ENCODE assay signal across 7 mouse cellular contexts in the genomic region with DNA sequence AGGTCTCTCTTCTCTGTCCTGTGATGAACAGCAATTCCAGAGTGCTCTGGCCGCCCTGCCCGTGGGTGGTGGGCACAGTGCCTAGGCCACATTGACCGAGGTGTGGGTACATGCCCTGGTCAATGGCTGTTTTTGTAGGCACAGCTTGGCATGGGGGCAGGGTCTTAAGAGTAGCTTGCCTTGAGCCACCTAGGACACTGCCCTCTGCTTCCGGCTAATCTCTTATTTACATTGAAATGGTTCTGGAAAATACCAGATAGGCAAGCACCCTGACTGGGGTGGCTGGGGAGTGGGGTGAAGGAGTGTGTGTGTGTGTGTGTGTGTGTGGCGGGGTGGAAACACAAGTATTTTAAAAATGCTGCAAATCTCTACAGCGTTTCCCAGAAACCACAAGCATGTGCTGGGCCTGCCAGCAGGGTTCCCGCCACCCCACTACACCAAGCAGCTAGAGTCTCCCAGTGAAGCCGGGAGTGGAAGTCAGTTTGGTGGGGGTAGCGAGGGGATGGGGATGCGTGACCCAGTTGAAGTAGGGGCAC. TPM values are rescaled to one million over a fixed set of nuclear protein-coding genes. Genes with fewer than 3 reads are reported as not detected.
DNase-seq lines count a peak whose midpoint lies in the region; ATAC-seq and TF ChIP-seq lines count a peak whose summit lies in the region.

No protein-coding gene starts in this region.

- H3K36me3 ChIP-seq in forebrain, embryonic 16.5 days (ENCODE audit: control insufficient read depth, insufficient read depth) = no peaks in the 10 kb centered on the region
- H3K36me3 ChIP-seq in myocyte (ENCODE audit: control insufficient read depth, insufficient read depth) = no peaks in the 10 kb centered on the region

- ATAC-seq in forebrain, embryonic 16.5 days = peak; percentile 18; the same call in 1 of the 2 replicates

- no peak overlapping the region for H3K4me2 ChIP-seq in forebrain, embryonic 16.5 days (ENCODE audit: low read length)
- H3K4me2 ChIP-seq in myocyte (ENCODE audit: low read depth) = peak overlapping the region; percentile 90

- WGBS in forebrain, embryonic 16.5 days = 61% methylated on average over 10 of the region's 10 CpGs

- peak; percentile 16 for DNase-seq in right cerebral cortex, adult 18-20 months
- no peak for DNase-seq in right cerebral cortex, postnatal 14 days
- peak; percentile 68 to 78 for DNase-seq in kidney, postnatal 4 days
- no peak for DNase-seq in thymus, postnatal 10 days (ENCODE audit: low spot score in 2 of 2)
- no peak for DNase-seq in layer of hippocampus, adult 18-20 months (ENCODE audit: low spot score in 2 of 2)

- H3K27me3 ChIP-seq in forebrain, embryonic 16.5 days (replicated peaks; ENCODE audit: control insufficient read depth, insufficient read depth, low read length) = no peaks in the 10 kb centered on the region
- no peaks in the 10 kb centered on the region for H3K27me3 ChIP-seq in myocyte (ENCODE audit: control insufficient read depth, insufficient read depth, insufficient read length)

- H3K79me2 ChIP-seq in myocyte (ENCODE audit: control insufficient read depth, insufficient read depth) = peaks cover 4% of the 10 kb centered on the region

- TF ChIP-seq POLR2A in myocyte (IDR thresholded peaks at IDR 0.05; ENCODE audit: insufficient read length, low read depth) = no peak

- no peak overlapping the region for H3K27ac ChIP-seq in forebrain, embryonic 16.5 days (ENCODE audit: low read length)

- H3K9ac ChIP-seq in forebrain, embryonic 16.5 days (replicated peaks; ENCODE audit: low read depth, low read length) = no peak overlapping the region

- H3K9me3 ChIP-seq in forebrain, embryonic 16.5 days (ENCODE audit: control insufficient read depth, low read length) = no peaks in the 10 kb centered on the region

- no peak overlapping the region for H3ac ChIP-seq in myocyte (ENCODE audit: control insufficient read depth, insufficient read length)

- peaks cover 33% of the 10 kb centered on the region for H3K4me1 ChIP-seq in forebrain, embryonic 16.5 days (replicated peaks; ENCODE audit: control insufficient read depth, insufficient read depth, low read length)

- H3K4me3 ChIP-seq in forebrain, embryonic 16.5 days (replicated peaks; ENCODE audit: low read length) = no peak overlapping the region
- H3K4me3 ChIP-seq in myocyte = peak overlapping the region; percentile 6

TF ChIP-seq in myocyte, 11 proteins besides CTCF, POLR2A, EP300 and RAD21:
- TF ChIP-seq SRF (IDR thresholded peaks at IDR 0.05; ENCODE audit: control insufficient read depth, insufficient read length, low read depth) (no peak), TCF3 (IDR thresholded peaks at IDR 0.05; ENCODE audit: insufficient read length, low read depth) (no peak), USF1 (IDR thresholded peaks at IDR 0.05; ENCODE audit: low read depth) (no peak), MAX (IDR thresholded peaks at IDR 0.05; ENCODE audit: low read depth) (no peak), TCF12 (IDR thresholded peaks at IDR 0.05; ENCODE audit: insufficient read depth, poor library complexity, severe bottlenecking) (no peak), REST (IDR thresholded peaks at IDR 0.05; ENCODE audit: insufficient read depth, insufficient read length) (no peak), CEBPB (IDR thresholded peaks at IDR 0.05; ENCODE audit: insufficient read depth, poor library complexity, severe bottlenecking) (no peak), E2F4 (IDR thresholded peaks at IDR 0.05; ENCODE audit: insufficient read depth) (no peak), MYOG (IDR thresholded peaks at IDR 0.05; ENCODE audit: control insufficient read depth in 1 of 3, insufficient read depth in 1 of 3, insufficient read length in 2 of 3, low read depth in 2 of 3) (peak in 1 of 3 experiments; percentile 31), MYOD1 (IDR thresholded peaks at IDR 0.05; ENCODE audit: control insufficient read depth in 1 of 3, insufficient read length in 2 of 3, low read depth in 2 of 3) (peak in 1 of 3 experiments; percentile 41), POLR2AphosphoS2 (IDR thresholded peaks at IDR 0.05; ENCODE audit: insufficient read length, low read depth) (no peak)

RNA-seq across cellular contexts. Expression of a gene that starts 4.3 kb away (rescaled TPM):
- 0.99 and 3.3 TPM in 2 replicates for polyA plus RNA-seq in forebrain, embryonic 16.5 days (2015; fragmentation: Nextera tagmentation; extraction: Ambion mirVana)
- 0.07 TPM for polyA plus RNA-seq in myocyte (2012; fragmentation: generic; extraction: Trizol)
- total RNA-seq in layer of hippocampus, adult 18-20 months (2021) = not detected

RNA-seq across cellular contexts. Expression of a gene that starts 20.2 kb away (rescaled TPM):
- 54.8 and 59.8 TPM in 2 replicates for polyA plus RNA-seq in forebrain, embryonic 16.5 days (2015; fragmentation: Nextera tagmentation; extraction: Ambion mirVana)
- 169 TPM for polyA plus RNA-seq in myocyte (2012; fragmentation: generic; extraction: Trizol)
- 100 to 1,000 TPM; 130 to 137 TPM for total RNA-seq in layer of hippocampus, adult 18-20 months (2021)

RNA-seq across cellular contexts. Expression of a gene that starts 58.2 kb away (rescaled TPM):
- 0.19 and 0.66 TPM in 2 replicates for polyA plus RNA-seq in forebrain, embryonic 16.5 days (2015; fragmentation: Nextera tagmentation; extraction: Ambion mirVana)
- not detected for polyA plus RNA-seq in myocyte (2012; fragmentation: generic; extraction: Trizol)
- total RNA-seq in layer of hippocampus, adult 18-20 months (2021) = not detected

Comparison
In these comparisons a context has a peak if more than half of its experiments do, and no peak if none do; other contexts are left out.
1. DNase-seq: peak in right cerebral cortex, adult 18-20 months (single experiment) and kidney, postnatal 4 days (2 of 2); none in right cerebral cortex, postnatal 14 days (single experiment), thymus, postnatal 10 days (0 of 2) and layer of hippocampus, adult 18-20 months (0 of 2).